Mouse (Mus musculus): ENCODE results near the gene Arhgap10. TPM values are rescaled to one million over a fixed set of nuclear protein-coding genes. Genes with fewer than 3 reads are reported as not detected.

The Arhgap10 gene
- total and polyA plus RNA-seq, 2 experiments from 2014 or later, result 4.2 to 5.2 TPM

- Histone ChIP-seq H3K9ac (replicated peaks; ENCODE audit: low read length) (no peak overlapping the region), H3K9me3 (ENCODE audit: low read length) (peaks cover 7% of the 10 kb centered on the region), H3K27me3 (ENCODE audit: insufficient read depth, low read length) (no peaks in the 10 kb centered on the region), H3K27ac (no peak overlapping the region), H3K4me2 (ENCODE audit: low read depth, low read length) (no peak overlapping the region), H3K4me1 (ENCODE audit: insufficient read depth, low read length) (no peaks in the 10 kb centered on the region; the same call in 1 of the 2 replicates), H3K4me3 (ENCODE audit: low read length) (no peak overlapping the region), H3K36me3 (ENCODE audit: insufficient read depth, low read length) (no peaks in the 10 kb centered on the region)
- TF ChIP-seq CTCF (IDR thresholded peaks at IDR 0.05; ENCODE audit: low read depth), result no peak
- DNase-seq (ENCODE audit: low spot score) (no peak), ATAC-seq (no peak)
- 96% methylated on average over 5 of the region's 5 CpGs for WGBS
Observed at GRCm38 (mm10) chr8:77401140-77401539, 116.6 kb downstream of the Arhgap10 start.

DNA sequence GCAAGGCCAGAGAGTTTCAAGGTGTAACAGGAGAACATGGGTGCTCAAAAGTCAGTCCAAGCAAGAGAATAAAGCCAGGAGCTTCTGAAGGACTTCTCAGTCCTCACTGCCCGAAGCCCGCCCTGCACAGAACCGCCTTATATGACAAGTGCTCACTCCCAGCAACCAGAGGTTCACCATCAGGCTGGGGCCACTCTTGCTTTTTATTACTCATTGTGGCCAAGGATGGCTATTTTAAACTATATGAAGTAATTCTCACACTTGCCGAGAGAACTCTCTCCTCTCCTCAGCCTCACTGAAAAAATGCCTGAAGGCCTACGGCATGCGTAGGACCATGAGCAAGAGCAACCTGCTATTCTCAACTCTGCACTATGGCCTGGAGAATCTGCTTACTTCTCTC is 133.7 kb downstream of the Arhgap10 start:
- no peak for DNase-seq (ENCODE audit: low spot score)
- TF ChIP-seq CTCF (IDR thresholded peaks at IDR 0.05; ENCODE audit: low read depth), result no peak
- Histone ChIP-seq H3K27ac (no peak overlapping the region), H3K4me2 (ENCODE audit: low read depth, low read length) (no peak overlapping the region), H3K4me1 (ENCODE audit: insufficient read depth, low read length) (no peaks in the 10 kb centered on the region), H3K9me3 (ENCODE audit: low read length) (no peaks in the 10 kb centered on the region), H3K36me3 (ENCODE audit: insufficient read depth, low read length) (no peaks in the 10 kb centered on the region), H3K9ac (replicated peaks; ENCODE audit: low read length) (no peak overlapping the region), H3K4me3 (ENCODE audit: low read length) (no peak overlapping the region), H3K27me3 (ENCODE audit: insufficient read depth, low read length) (no peaks in the 10 kb centered on the region)
- ATAC-seq, result no peak
- 97% methylated on average over 6 of the region's 6 CpGs for WGBS

DNA sequence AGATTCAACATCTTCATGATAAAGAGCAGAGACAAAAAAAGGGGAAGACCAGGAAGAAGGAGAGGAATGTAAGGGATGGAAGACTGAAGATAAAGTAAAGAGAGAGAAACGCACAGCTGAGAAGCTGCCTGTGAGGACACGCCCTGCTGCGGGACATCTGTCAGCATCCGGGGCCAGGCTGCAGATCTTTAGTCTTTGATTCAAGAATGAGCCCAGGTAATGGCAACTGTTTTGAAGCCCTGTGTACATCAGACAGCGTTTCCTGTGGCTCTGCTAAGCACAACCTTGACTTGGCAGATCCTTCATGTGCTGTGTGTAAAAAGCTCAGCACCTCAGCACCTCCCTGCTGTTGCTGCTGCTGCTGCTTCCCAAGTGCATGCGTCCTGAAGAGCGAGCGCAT is 134.1 kb downstream of the Arhgap10 start:
- Histone ChIP-seq H3K4me3 (ENCODE audit: low read length) (no peak overlapping the region), H3K36me3 (ENCODE audit: insufficient read depth, low read length) (no peaks in the 10 kb centered on the region)
- WGBS, result 87% methylated on average over 8 of the region's 8 CpGs

GRCm38 (mm10) chr8:77380844-77381243 is 136.9 kb downstream of the Arhgap10 start:
- 86% methylated on average over 6 of the region's 6 CpGs for WGBS
- no peak for TF ChIP-seq CTCF (IDR thresholded peaks at IDR 0.05; ENCODE audit: low read depth)

More for the DNA sequence above, 134.1 kb downstream of the Arhgap10 start:
- H3K4me1 ChIP-seq (ENCODE audit: insufficient read depth, low read length), result no peaks in the 10 kb centered on the region
- H3K27ac ChIP-seq, result no peak overlapping the region
- ATAC-seq (no peak), DNase-seq (ENCODE audit: low spot score) (no peak)
- H3K27me3 ChIP-seq (ENCODE audit: insufficient read depth, low read length), result no peaks in the 10 kb centered on the region
- H3K9me3 ChIP-seq (ENCODE audit: low read length), result no peaks in the 10 kb centered on the region
- no peak overlapping the region for H3K9ac ChIP-seq (replicated peaks; ENCODE audit: low read length)
- no peak overlapping the region for H3K4me2 ChIP-seq (ENCODE audit: low read depth, low read length)
- TF ChIP-seq CTCF (IDR thresholded peaks at IDR 0.05; ENCODE audit: low read depth), result no peak

DNA sequence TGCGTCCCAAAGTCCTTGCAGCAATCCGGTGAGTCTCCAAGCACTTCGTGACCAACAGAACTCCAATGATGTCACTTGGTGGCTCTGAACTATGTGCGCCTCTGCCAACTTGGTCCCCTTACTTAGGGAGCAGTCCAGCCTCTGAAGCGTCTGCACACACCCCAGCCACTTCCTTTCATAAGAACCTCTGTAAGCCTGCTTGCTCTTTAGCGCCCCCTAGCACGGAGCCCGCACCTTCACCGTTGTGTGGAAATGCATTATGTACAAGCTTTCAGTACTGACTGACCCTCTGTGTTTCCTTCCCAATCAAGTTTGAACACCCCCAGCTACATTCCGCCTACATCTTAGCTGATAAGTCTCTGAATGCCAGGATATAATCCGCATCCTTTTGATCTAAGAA is 138.5 kb downstream of the Arhgap10 start:
- peak; percentile 62 for TF ChIP-seq CTCF (IDR thresholded peaks at IDR 0.05; ENCODE audit: low read depth)
- H3K4me3 ChIP-seq (ENCODE audit: low read length), result no peak overlapping the region
- H3K36me3 ChIP-seq (ENCODE audit: insufficient read depth, low read length), result no peaks in the 10 kb centered on the region
- H3K27me3 ChIP-seq (ENCODE audit: insufficient read depth, low read length), result no peaks in the 10 kb centered on the region
- DNase-seq (ENCODE audit: low spot score), result peak; percentile 35
- no peak overlapping the region for H3K4me2 ChIP-seq (ENCODE audit: low read depth, low read length)
- no peaks in the 10 kb centered on the region for H3K9me3 ChIP-seq (ENCODE audit: low read length)
- 62% methylated on average over 11 of the region's 11 CpGs for WGBS
- H3K9ac ChIP-seq (replicated peaks; ENCODE audit: low read length), result no peak overlapping the region
- ATAC-seq, result no peak
- peaks cover 2% of the 10 kb centered on the region; the same call in 1 of the 2 replicates for H3K4me1 ChIP-seq (ENCODE audit: insufficient read depth, low read length)
- H3K27ac ChIP-seq, result no peak overlapping the region

More at GRCm38 (mm10) chr8:77380844-77381243, 136.9 kb downstream of the Arhgap10 start:
- Histone ChIP-seq H3K9ac (replicated peaks; ENCODE audit: low read length) (no peak overlapping the region), H3K4me2 (ENCODE audit: low read depth, low read length) (no peak overlapping the region), H3K9me3 (ENCODE audit: low read length) (no peaks in the 10 kb centered on the region), H3K4me1 (ENCODE audit: insufficient read depth, low read length) (no peaks in the 10 kb centered on the region; the same call in 1 of the 2 replicates), H3K27ac (no peak overlapping the region), H3K4me3 (ENCODE audit: low read length) (no peak overlapping the region), H3K27me3 (ENCODE audit: insufficient read depth, low read length) (no peaks in the 10 kb centered on the region), H3K36me3 (ENCODE audit: insufficient read depth, low read length) (no peaks in the 10 kb centered on the region)
- no peak for ATAC-seq
- DNase-seq (ENCODE audit: low spot score), result no peak

DNA sequence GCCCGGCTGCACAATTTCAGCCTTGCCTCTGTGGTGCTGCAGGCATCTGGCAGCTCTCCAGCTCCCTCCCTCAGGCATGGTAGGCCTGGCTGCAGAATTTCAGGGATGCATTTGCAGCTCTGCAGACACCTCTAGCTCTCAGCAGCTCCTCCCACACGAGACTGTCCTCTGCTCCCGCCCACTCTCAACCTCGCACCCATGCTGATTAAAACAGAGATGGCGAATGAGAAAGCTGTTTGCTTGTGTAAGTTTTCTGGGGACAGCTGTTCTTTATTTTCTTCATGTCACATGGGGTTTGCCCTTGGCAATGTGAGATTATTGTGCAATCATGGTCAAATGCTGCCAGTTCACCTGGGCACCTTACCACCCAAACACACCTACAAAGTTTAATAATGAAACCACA is 141.3 kb downstream of the Arhgap10 start:
- Histone ChIP-seq H3K27ac (no peak overlapping the region), H3K9ac (replicated peaks; ENCODE audit: low read length) (no peak overlapping the region), H3K4me1 (ENCODE audit: insufficient read depth, low read length) (peaks cover 2% of the 10 kb centered on the region; the same call in 1 of the 2 replicates), H3K4me3 (ENCODE audit: low read length) (no peak overlapping the region), H3K4me2 (ENCODE audit: low read depth, low read length) (no peak overlapping the region), H3K27me3 (ENCODE audit: insufficient read depth, low read length) (no peaks in the 10 kb centered on the region), H3K36me3 (ENCODE audit: insufficient read depth, low read length) (no peaks in the 10 kb centered on the region), H3K9me3 (ENCODE audit: low read length) (no peaks in the 10 kb centered on the region)
- 23% methylated on average over 5 of the region's 5 CpGs for WGBS
- DNase-seq (ENCODE audit: low spot score), result peak; percentile 74
- peak; percentile 48; the same call in 1 of the 2 replicates for ATAC-seq
- no peak for TF ChIP-seq CTCF (IDR thresholded peaks at IDR 0.05; ENCODE audit: low read depth)

- Histone ChIP-seq H3K4me3 (ENCODE audit: low read length) (no peak overlapping the region), H3K4me1 (ENCODE audit: insufficient read depth, low read length) (peaks cover 2% of the 10 kb centered on the region; the same call in 1 of the 2 replicates), H3K27ac (no peak overlapping the region), H3K27me3 (ENCODE audit: insufficient read depth, low read length) (no peaks in the 10 kb centered on the region), H3K9me3 (ENCODE audit: low read length) (no peaks in the 10 kb centered on the region), H3K4me2 (ENCODE audit: low read depth, low read length) (no peak overlapping the region), H3K9ac (replicated peaks; ENCODE audit: low read length) (no peak overlapping the region), H3K36me3 (ENCODE audit: insufficient read depth, low read length) (no peaks in the 10 kb centered on the region)
- 81% methylated on average over 2 of the region's 2 CpGs for WGBS
- no peak for DNase-seq (ENCODE audit: low spot score)
- TF ChIP-seq CTCF (IDR thresholded peaks at IDR 0.05; ENCODE audit: low read depth), result no peak
- no peak for ATAC-seq
Observed at GRCm38 (mm10) chr8:77375999-77376398, 141.8 kb downstream of the Arhgap10 start.
